In genomic region chr11:54127397-54127796, GRCm38 (mm10) we compare ENCODE assay signal across 14 mouse cellular contexts. TPM values are rescaled to one million over a fixed set of nuclear protein-coding genes. Genes with fewer than 3 reads are reported as not detected.
DNase-seq lines count a peak whose midpoint lies in the region; ATAC-seq and TF ChIP-seq lines count a peak whose summit lies in the region.
"Had no signal": no experiment of that assay in that cellular context is flagged by ENCODE, and none has a peak within 500 bp of the region (broad histone marks: within the 10 kb centered on the region; RNA-seq: fewer than 3 reads in every experiment).

No protein-coding gene starts in this region.

- no peak for TF ChIP-seq CTCF in liver, postnatal 0 days (IDR thresholded peaks at IDR 0.05; ENCODE audit: low read depth)

- DNase-seq in heart, postnatal 25 days (ENCODE audit: low spot score), result no peak
- no peak for DNase-seq in limb, embryonic 11.5 days (ENCODE audit: low spot score)
- DNase-seq in liver, postnatal 0 days, result no peak
- no peak for DNase-seq in frontal cortex, adult 2 months (ENCODE audit: extremely low spot score in 1 of 2, low spot score in 1 of 2)
- DNase-seq: adrenal gland, adult 2 months; cerebellum, adult 8-10 months; kidney, adult 9 months had no signal

- peaks cover 26% of the 10 kb centered on the region for H3K4me1 ChIP-seq in heart, embryonic 15.5 days (replicated peaks)
- peaks cover 26% of the 10 kb centered on the region for H3K4me1 ChIP-seq in embryonic facial prominence, embryonic 13.5 days
- H3K4me1 ChIP-seq in limb, embryonic 11.5 days (ENCODE audit: control insufficient read depth, insufficient read depth, low read length), result peaks cover 17% of the 10 kb centered on the region
- H3K4me1 ChIP-seq in liver, postnatal 0 days (ENCODE audit: insufficient read depth), result peaks cover 4% of the 10 kb centered on the region; the same call in 1 of the 2 replicates

- ATAC-seq in heart, embryonic 15.5 days (replicated peaks; ENCODE audit: insufficient number of reproducible peaks, insufficient read depth, low FRiP score, low read depth), result no peak
- no peak for ATAC-seq in embryonic facial prominence, embryonic 13.5 days (ENCODE audit: insufficient number of reproducible peaks, insufficient read depth, low FRiP score, low TSS enrichment, low read depth)
- ATAC-seq in limb, embryonic 11.5 days (ENCODE audit: insufficient number of reproducible peaks, low FRiP score, low TSS enrichment, low read depth), result no peak
- ATAC-seq in liver, postnatal 0 days, result no peak
- ATAC-seq in CD4-positive, CD25-positive, alpha-beta regulatory T cell, adult 4 months, result no peak

- H3K9me3 ChIP-seq in heart, embryonic 15.5 days (replicated peaks), result no peaks in the 10 kb centered on the region
- H3K9me3 ChIP-seq in embryonic facial prominence, embryonic 13.5 days, result no peaks in the 10 kb centered on the region
- no peaks in the 10 kb centered on the region for H3K9me3 ChIP-seq in limb, embryonic 11.5 days (ENCODE audit: control insufficient read depth, low read length)
- no peaks in the 10 kb centered on the region for H3K9me3 ChIP-seq in liver, postnatal 0 days (ENCODE audit: low read length)
- H3K9me3 ChIP-seq: neural tube, embryonic 15.5 days had no signal

- no peak overlapping the region for H3K4me2 ChIP-seq in heart, embryonic 15.5 days
- no peak overlapping the region for H3K4me2 ChIP-seq in embryonic facial prominence, embryonic 13.5 days
- H3K4me2 ChIP-seq in limb, embryonic 11.5 days (ENCODE audit: low read depth, severe bottlenecking), result peak overlapping the region; percentile 31; the same call in 1 of the 2 replicates
- H3K4me2 ChIP-seq in liver, postnatal 0 days (ENCODE audit: low read depth, low read length), result 0 out of 2 replicates have a peak overlapping the region, but pooled peaks have one; percentile 29

- no peak overlapping the region for H3K4me3 ChIP-seq in heart, embryonic 15.5 days
- H3K4me3 ChIP-seq in embryonic facial prominence, embryonic 13.5 days, result no peak overlapping the region
- H3K4me3 ChIP-seq in limb, embryonic 11.5 days (ENCODE audit: low read depth, low read length), result no peak overlapping the region
- no peak overlapping the region for H3K4me3 ChIP-seq in liver, postnatal 0 days (ENCODE audit: low read depth, low read length)
- H3K4me3 ChIP-seq: left cerebral cortex, adult 2 months; neural tube, embryonic 15.5 days had no signal

- intact Hi-C loops in heart, postnatal 25 days (cut with DNase I), result loop anchor here (5.0 kb wide), 1 partner anchor 35 kb away; no protein-coding TSS in a partner anchor

- H3K27ac ChIP-seq in heart, embryonic 15.5 days, result peak overlapping the region; percentile 42; the same call in 1 of the 2 replicates
- peak overlapping the region; percentile 66 for H3K27ac ChIP-seq in embryonic facial prominence, embryonic 13.5 days
- H3K27ac ChIP-seq in limb, embryonic 11.5 days (replicated peaks; ENCODE audit: low read depth, low read length), result peak overlapping the region; percentile 81; the same call in 1 of the 2 replicates
- no peak overlapping the region for H3K27ac ChIP-seq in liver, postnatal 0 days (ENCODE audit: low read depth)
- H3K27ac ChIP-seq: left cerebral cortex, adult 2 months had no signal

- H3K27me3 ChIP-seq in heart, embryonic 15.5 days, result no peaks in the 10 kb centered on the region
- H3K27me3 ChIP-seq in embryonic facial prominence, embryonic 13.5 days, result no peaks in the 10 kb centered on the region
- H3K27me3 ChIP-seq in limb, embryonic 11.5 days (ENCODE audit: control insufficient read depth, insufficient read depth, low read length), result no peaks in the 10 kb centered on the region
- no peaks in the 10 kb centered on the region for H3K27me3 ChIP-seq in liver, postnatal 0 days (ENCODE audit: insufficient read depth, low read length)
- H3K27me3 ChIP-seq: neural tube, embryonic 15.5 days had no signal

- H3K36me3 ChIP-seq in heart, embryonic 15.5 days, result peaks cover 18% of the 10 kb centered on the region
- H3K36me3 ChIP-seq in embryonic facial prominence, embryonic 13.5 days, result peaks cover 44% of the 10 kb centered on the region
- no peaks in the 10 kb centered on the region for H3K36me3 ChIP-seq in limb, embryonic 11.5 days (ENCODE audit: control insufficient read depth, insufficient read depth, low read length)
- no peaks in the 10 kb centered on the region; the same call in 1 of the 2 replicates for H3K36me3 ChIP-seq in liver, postnatal 0 days (replicated peaks; ENCODE audit: insufficient read depth, low read length)

- H3K9ac ChIP-seq in heart, embryonic 15.5 days, result no peak overlapping the region
- no peak overlapping the region for H3K9ac ChIP-seq in embryonic facial prominence, embryonic 13.5 days
- no peak overlapping the region for H3K9ac ChIP-seq in limb, embryonic 11.5 days (ENCODE audit: low read length)
- no peak overlapping the region for H3K9ac ChIP-seq in liver, postnatal 0 days (replicated peaks)
- H3K9ac ChIP-seq: neural tube, embryonic 15.5 days had no signal

- no peak for TF ChIP-seq EP300 in liver, postnatal 0 days (IDR thresholded peaks at IDR 0.05; ENCODE audit: low read depth)

- 42% methylated on average over 2 of the region's 2 CpGs for whole genome bisulfite sequencing in heart, embryonic 15.5 days
- WGBS in embryonic facial prominence, embryonic 13.5 days, result 53% methylated on average over 2 of the region's 2 CpGs
- WGBS in limb, embryonic 11.5 days, result 66% methylated on average over 2 of the region's 2 CpGs
- 50% methylated on average over 2 of the region's 2 CpGs for WGBS in liver, postnatal 0 days (ENCODE audit: insufficient replicate concordance)

RNA-seq across cellular contexts. Expression of gene P4ha2, which starts 27.5 kb away (rescaled TPM):
- 46.0 and 54.6 TPM in 2 replicates for polyA plus RNA-seq in heart, embryonic 15.5 days (2015; fragmentation: Nextera tagmentation; extraction: Ambion mirVana)
- 10 to 100 TPM; 56.6 to 61.7 TPM for total RNA-seq in heart, postnatal 25 days (2021)
- 68.2 and 76.4 TPM in 2 replicates for polyA plus RNA-seq in embryonic facial prominence, embryonic 13.5 days (2015; fragmentation: Nextera tagmentation; extraction: Ambion mirVana)
- polyA plus RNA-seq in limb, embryonic 11.5 days (2014; fragmentation: Nextera tagmentation; extraction: Ambion mirVana), result 39.3 and 44.3 TPM in 2 replicates
- 2.4 and 2.7 TPM in 2 replicates for polyA plus RNA-seq in liver, postnatal 0 days (2015; fragmentation: Nextera tagmentation; extraction: Ambion mirVana)
- polyA plus RNA-seq in CD4-positive, CD25-positive, alpha-beta regulatory T cell, adult 4 months (2017; shearing (Covaris generic)), result not detected
- 20.5 and 27.1 TPM in 2 replicates for polyA plus RNA-seq in frontal cortex, adult 2 months (2012; rRNA removed)
- total RNA-seq: monocyte, adult 5-6 weeks had no signal

RNA-seq across cellular contexts. Expression of gene Pdlim4, which starts 58.6 kb away (rescaled TPM):
- 11.4 and 20.8 TPM in 2 replicates for polyA plus RNA-seq in heart, embryonic 15.5 days (2015; fragmentation: Nextera tagmentation; extraction: Ambion mirVana)
- total RNA-seq in heart, postnatal 25 days (2021), result 10 to 100 TPM; 34.4 to 42.1 TPM
- 168 and 172 TPM in 2 replicates for polyA plus RNA-seq in embryonic facial prominence, embryonic 13.5 days (2015; fragmentation: Nextera tagmentation; extraction: Ambion mirVana)
- polyA plus RNA-seq in limb, embryonic 11.5 days (2014; fragmentation: Nextera tagmentation; extraction: Ambion mirVana), result 166 and 178 TPM in 2 replicates
- 4.0 TPM in 2 replicates for polyA plus RNA-seq in liver, postnatal 0 days (2015; fragmentation: Nextera tagmentation; extraction: Ambion mirVana)
- polyA plus RNA-seq in CD4-positive, CD25-positive, alpha-beta regulatory T cell, adult 4 months (2017; shearing (Covaris generic)), result 1 to 10 TPM in 1 of 2 experiments, under 1 TPM in 1; 0.91 to 1.3 TPM
- polyA plus RNA-seq in frontal cortex, adult 2 months (2012; rRNA removed), result 22.6 and 24.7 TPM in 2 replicates
- total RNA-seq: megakaryocyte-erythroid progenitor cell, adult 5-6 weeks had no signal

Comparison
In these comparisons a context has a peak if more than half of its experiments do, and no peak if none do; other contexts are left out.
1. H3K4me2 ChIP-seq: peak in limb, embryonic 11.5 days (single experiment) and liver, postnatal 0 days (single experiment); none in heart, embryonic 15.5 days (single experiment) and embryonic facial prominence, embryonic 13.5 days (single experiment).